Mouse (Mus musculus) brain, embryonic 14.5 days (tissue): ENCODE measurements at regions not wholly inside any gene's neighbourhood (a gene's known extent, or its start where the extent isn't known, plus 50 kb on each side); places are given as distances from the start of the nearest gene placed in this dataset.

Source experiments
- CTCF ChIP-seq: fragments of 200-500 bp; IDR thresholded peaks from 2 replicates; pipeline ENCODE4 v1.5.1; 2012; ENCODE audit warnings: inconsistent platforms, mild to moderate bottlenecking, moderate library complexity, borderline replicate concordance; ENCODE audit not compliant: insufficient read depth, insufficient read length; ENCODE audit errors: extremely low read depth
- POLR2A ChIP-seq: fragments of 200-500 bp; IDR thresholded peaks from 2 replicates; pipeline ENCODE4 v1.6.1; 2012; ENCODE audit warnings: mild to moderate bottlenecking, inconsistent platforms, borderline replicate concordance; ENCODE audit not compliant: poor library complexity, insufficient read depth, insufficient read length, severe bottlenecking; ENCODE audit errors: extremely low read depth

- no peak for TF ChIP-seq CTCF
- no peak for TF ChIP-seq POLR2A
Measured at GRCm38 (mm10) chr19:27672679-27673190, 243.1 kb upstream of the Pum3 start.
